ENCODE assay signal across 8 mouse cellular contexts in genomic region chr19:53312336-53312871, GRCm38 (mm10). TPM values are rescaled to one million over a fixed set of nuclear protein-coding genes. Genes with fewer than 3 reads are reported as not detected.
A peak's percentile ranks its signal among the peaks of the same experiment; 100 is the strongest.
DNase-seq lines count a peak whose midpoint lies in the region; ATAC-seq and TF ChIP-seq lines count a peak whose summit lies in the region.

No protein-coding gene starts in this region.

- 0 out of 2 replicates have a peak, but pooled peaks have one; percentile 9 for TF ChIP-seq POLR2A in cerebellum, adult 2 months (IDR thresholded peaks at IDR 0.05; ENCODE audit: borderline replicate concordance, insufficient read depth, low read length)

- intact Hi-C loops in left cerebral cortex, adult 2 months (cut with DNase I): loop anchor here (2.0 to 10.0 kb wide), 3 partner anchors 42 to 290 kb away; partner anchors contain the start of gene Smc3

- H3K4me1 ChIP-seq in cerebellum, adult 2 months (ENCODE audit: control insufficient read depth, insufficient read depth, low read length): peaks cover 13% of the 10 kb centered on the region
- peaks cover 10% of the 10 kb centered on the region for H3K4me1 ChIP-seq in hindbrain, embryonic 14.5 days (replicated peaks; ENCODE audit: control insufficient read depth, insufficient read depth, low read length)

- TF ChIP-seq CTCF in cerebellum, adult 2 months (IDR thresholded peaks at IDR 0.05; ENCODE audit: borderline replicate concordance, insufficient read depth, low read depth, low read length): no peak
- TF ChIP-seq CTCF in left cerebral cortex, adult 2 months (IDR thresholded peaks at IDR 0.05): no peak

- H3K9ac ChIP-seq in hindbrain, embryonic 14.5 days: peak overlapping the region; percentile 89

- peak overlapping the region; percentile 83 for H3K4me2 ChIP-seq in hindbrain, embryonic 14.5 days (replicated peaks)

- 0 out of 2 replicates have a peak, but pooled peaks have one; percentile 10 for ATAC-seq in frontal cortex, adult (ENCODE audit: low TSS enrichment)
- 0 out of 2 replicates have a peak, but pooled peaks have one; percentile 9 for ATAC-seq in hindbrain, embryonic 14.5 days (ENCODE audit: low FRiP score)
- no peak for ATAC-seq in granulocyte monocyte progenitor cell, adult 5-6 weeks (replicated peaks; ENCODE audit: poor library complexity, severe bottlenecking)

- H3K36me3 ChIP-seq in hindbrain, embryonic 14.5 days (replicated peaks; ENCODE audit: control insufficient read depth, insufficient read depth): no peaks in the 10 kb centered on the region

- peak overlapping the region; percentile 92 for H3K27ac ChIP-seq in cerebellum, adult 2 months (ENCODE audit: insufficient read depth, low read length)
- peak overlapping the region; percentile 99 for H3K27ac ChIP-seq in hindbrain, embryonic 14.5 days
- peak overlapping the region; percentile 98 for H3K27ac ChIP-seq in left cerebral cortex, adult 2 months

- H3K4me3 ChIP-seq in cerebellum, adult 2 months (replicated peaks; ENCODE audit: insufficient read depth, low read depth, low read length): peak overlapping the region; percentile 91
- H3K4me3 ChIP-seq in hindbrain, embryonic 14.5 days (replicated peaks; ENCODE audit: low read length): peak overlapping the region; percentile 66
- H3K4me3 ChIP-seq in left cerebral cortex, adult 2 months: peak overlapping the region; percentile 85

- no peaks in the 10 kb centered on the region for H3K9me3 ChIP-seq in hindbrain, embryonic 14.5 days (ENCODE audit: control insufficient read depth, low read length)

- peak; percentile 69 for DNase-seq in NIH3T3 (ENCODE audit: low read depth)
- DNase-seq in cerebellum, adult 2 months: peak; percentile 66 to 73
- peak; percentile 66 for DNase-seq in hindbrain, embryonic 14.5 days (ENCODE audit: low spot score)
- DNase-seq in left cerebral cortex, adult 2 months (ENCODE audit: extremely low spot score in 1 of 2, low spot score in 2 of 2): peak; percentile 53 to 58
- DNase-seq in lung, postnatal 4 days: peak; percentile 74 to 77
- DNase-seq in right cerebral cortex, postnatal 14 days: peak; percentile 53

- under 1% methylated on average over 26 of the region's 26 CpGs for WGBS in cerebellum, adult 2 months
- 0% methylated on average over 24 of the region's 26 CpGs for WGBS in hindbrain, embryonic 14.5 days

- no peaks in the 10 kb centered on the region for H3K27me3 ChIP-seq in cerebellum, adult 2 months (ENCODE audit: control insufficient read depth, insufficient read depth, low read length)
- H3K27me3 ChIP-seq in hindbrain, embryonic 14.5 days (ENCODE audit: control insufficient read depth, insufficient read depth, low read length): no peaks in the 10 kb centered on the region

RNA-seq across cellular contexts. Expression of gene Mxi1, which starts 2.1 kb away (rescaled TPM):
- 71.8 and 72.4 TPM in 2 replicates for polyA plus RNA-seq in cerebellum, adult 2 months (2012; rRNA removed)
- polyA plus RNA-seq in hindbrain, embryonic 14.5 days (2014; fragmentation: Nextera tagmentation; extraction: Ambion mirVana): 50.4 and 51.1 TPM in 2 replicates
- total RNA-seq in left cerebral cortex, adult 2 months (2021): 10 to 100 TPM; 85.3 to 89.6 TPM
- total RNA-seq in granulocyte monocyte progenitor cell, adult 5-6 weeks (2014; fragmentation: Nextera tagmentation): 19.6 and 28.2 TPM in 2 replicates
- total RNA-seq in granulocyte monocyte progenitor cell, adult 5-6 weeks (2017): 50.7 and 54.9 TPM in 2 replicates

RNA-seq across cellular contexts. Expression of gene Gm10197, which starts 59.2 kb away (rescaled TPM):
- not detected in 2 replicates for polyA plus RNA-seq in cerebellum, adult 2 months (2012; rRNA removed)
- polyA plus RNA-seq in hindbrain, embryonic 14.5 days (2014; fragmentation: Nextera tagmentation; extraction: Ambion mirVana): 3.9 TPM in 1 of 2 replicates, not detected in the other
- total RNA-seq in left cerebral cortex, adult 2 months (2021): not detected
- total RNA-seq in granulocyte monocyte progenitor cell, adult 5-6 weeks (2014; fragmentation: Nextera tagmentation): not detected in 2 replicates
- total RNA-seq in granulocyte monocyte progenitor cell, adult 5-6 weeks (2017): not detected in 2 replicates
